Mouse (Mus musculus) liver, embryonic 12.5 days (tissue): Measurements from ENCODE around the gene Arid3b. TPM values are rescaled to one million over a fixed set of nuclear protein-coding genes. Genes with fewer than 3 reads are reported as not detected.
A peak's percentile ranks its signal among the peaks of the same experiment; 100 is the strongest.

Source experiments
- ATAC-seq: fragments of 200-750 bp; cut with Nextera tagmentation; 2 replicates; pipeline ENCODE4 v1.8.0; 2017; ENCODE audit warnings: moderate number of reproducible peaks, mild to moderate bottlenecking, moderate library complexity
- H3K27ac ChIP-seq: fragments of 300-500 bp; sonication (generic); 2 replicates; pipeline ENCODE4 v1.5.1; 2016; ENCODE audit warnings: mild to moderate bottlenecking
- H3K27me3 ChIP-seq: fragments of 300-500 bp; sonication (generic); replicated peaks from 2 replicates; pipeline ENCODE4 v1.6.1; 2016; ENCODE audit warnings: mild to moderate bottlenecking, moderate library complexity
- H3K36me3 ChIP-seq: fragments of 300-500 bp; sonication (generic); 2 replicates; pipeline ENCODE4 v1.6.1; 2016; ENCODE audit warnings: mild to moderate bottlenecking, moderate library complexity
- H3K4me1 ChIP-seq: fragments of 300-500 bp; sonication (generic); 2 replicates; pipeline ENCODE4 v1.6.1; 2016
- H3K4me2 ChIP-seq: fragments of 300-500 bp; sonication (generic); 2 replicates; pipeline ENCODE4 v1.6.1; 2016; ENCODE audit warnings: mild to moderate bottlenecking, moderate library complexity
- H3K4me3 ChIP-seq: fragments of 300-500 bp; sonication (generic); 2 replicates; pipeline ENCODE4 v1.5.1; 2016; ENCODE audit warnings: mild to moderate bottlenecking, moderate library complexity
- H3K9ac ChIP-seq: fragments of 300-500 bp; sonication (generic); 2 replicates; pipeline ENCODE4 v1.6.1; 2016; ENCODE audit warnings: mild to moderate bottlenecking, moderate library complexity
- H3K9me3 ChIP-seq: fragments of 300-500 bp; sonication (generic); replicated peaks from 2 replicates; pipeline ENCODE4 v1.6.1; 2016; ENCODE audit warnings: mild to moderate bottlenecking, moderate library complexity
- WGBS: fragments of 180-500 bp; shearing (Covaris S2); methylation state at CpG from one replicate; pipeline ENCODE4 v1.1.7; 2016; ENCODE audit not compliant: insufficient replicate concordance; 5-methylcytosine and 5-hydroxymethylcytosine counted together
- polyA plus RNA-seq: library from polyadenylated mRNA; unstranded; fragments of >200 nt; fragmentation: Nextera tagmentation; extraction: Ambion mirVana; gene quantifications from 2 replicates; pipeline ENCODE4 v1.2.1, GENCODE M21; 2016

Arid3b gene
- polyA plus RNA-seq, 1 experiment from 2014 or later, result 15.6 TPM

- Histone ChIP-seq H3K27ac (peak overlapping the region; percentile 67; the same call in 1 of the 2 replicates), H3K9ac (no peak overlapping the region), H3K36me3 (peaks cover 26% of the 10 kb centered on the region), H3K4me3 (no peak overlapping the region), H3K4me2 (no peak overlapping the region), H3K4me1 (peaks cover 93% of the 10 kb centered on the region), H3K27me3 (no peaks in the 10 kb centered on the region), H3K9me3 (no peaks in the 10 kb centered on the region)
- 38% methylated on average over 4 of the region's 4 CpGs for WGBS
- ATAC-seq, result no peak
Measured at GRCm38 (mm10) chr9:57803839-57804238, 32.8 kb downstream of the Arid3b start.

- WGBS, result 8% methylated on average over 3 of the region's 3 CpGs
- peaks cover 89% of the 10 kb centered on the region for H3K4me1 ChIP-seq
- H3K4me2 ChIP-seq, result no peak overlapping the region
- peak overlapping the region; percentile 67 for H3K27ac ChIP-seq
- no peaks in the 10 kb centered on the region for H3K9me3 ChIP-seq
- no peak overlapping the region; the same call in 1 of the 2 replicates for H3K9ac ChIP-seq
- H3K27me3 ChIP-seq, result no peaks in the 10 kb centered on the region
- no peak for ATAC-seq
- peaks cover 26% of the 10 kb centered on the region for H3K36me3 ChIP-seq
- no peak overlapping the region for H3K4me3 ChIP-seq
Measured at GRCm38 (mm10) chr9:57803047-57803446, 33.5 kb downstream of the Arid3b start.

- Histone ChIP-seq H3K4me3 (no peak overlapping the region), H3K27ac (peak overlapping the region; percentile 66), H3K27me3 (no peaks in the 10 kb centered on the region), H3K36me3 (peaks cover 46% of the 10 kb centered on the region), H3K4me2 (peak overlapping the region; percentile 43), H3K9ac (peak overlapping the region; percentile 24; the same call in 1 of the 2 replicates), H3K4me1 (peaks cover 64% of the 10 kb centered on the region), H3K9me3 (no peaks in the 10 kb centered on the region)
- ATAC-seq, result peak; percentile 83
- 53% methylated on average over 9 of the region's 9 CpGs for WGBS
Measured at GRCm38 (mm10) chr9:57800325-57800975, 36.1 kb downstream of the Arid3b start.

- Histone ChIP-seq H3K9me3 (no peaks in the 10 kb centered on the region), H3K9ac (no peak overlapping the region), H3K4me2 (no peak overlapping the region), H3K36me3 (peaks cover 61% of the 10 kb centered on the region), H3K27me3 (no peaks in the 10 kb centered on the region), H3K4me1 (peaks cover 50% of the 10 kb centered on the region), H3K27ac (no peak overlapping the region), H3K4me3 (no peak overlapping the region)
- 49% methylated on average over 10 of the region's 10 CpGs for WGBS
- ATAC-seq, result no peak
Measured at GRCm38 (mm10) chr9:57798725-57799253, 37.8 kb downstream of the Arid3b start.

- Histone ChIP-seq H3K9ac (no peak overlapping the region), H3K4me2 (no peak overlapping the region), H3K9me3 (no peaks in the 10 kb centered on the region), H3K4me3 (no peak overlapping the region), H3K27ac (no peak overlapping the region), H3K4me1 (peaks cover 36% of the 10 kb centered on the region), H3K36me3 (peaks cover 75% of the 10 kb centered on the region), H3K27me3 (no peaks in the 10 kb centered on the region)
- no peak for ATAC-seq
- 81% methylated on average over 8 of the region's 8 CpGs for WGBS
Measured at GRCm38 (mm10) chr9:57797456-57797855, 39.1 kb downstream of the Arid3b start.

- no peak overlapping the region for H3K4me3 ChIP-seq
- no peaks in the 10 kb centered on the region for H3K27me3 ChIP-seq
- H3K4me1 ChIP-seq, result no peaks in the 10 kb centered on the region
- H3K9ac ChIP-seq, result no peak overlapping the region
- H3K36me3 ChIP-seq, result peaks cover 54% of the 10 kb centered on the region
- H3K9me3 ChIP-seq, result 0 out of 2 replicates have a peak, but pooled peaks cover 4% of the 10 kb centered on the region
- no peak overlapping the region for H3K27ac ChIP-seq
- WGBS, result 37% methylated on average over 3 of the region's 3 CpGs
- ATAC-seq, result 0 out of 2 replicates have a peak, but pooled peaks have one; percentile 10
- H3K4me2 ChIP-seq, result no peak overlapping the region
Measured at GRCm38 (mm10) chr9:57789733-57790132, 46.9 kb downstream of the Arid3b start.

- Histone ChIP-seq H3K36me3 (no peaks in the 10 kb centered on the region), H3K4me1 (peaks cover 4% of the 10 kb centered on the region; the same call in 1 of the 2 replicates), H3K27me3 (no peaks in the 10 kb centered on the region), H3K4me3 (no peak overlapping the region), H3K9ac (no peak overlapping the region), H3K4me2 (no peak overlapping the region), H3K27ac (no peak overlapping the region), H3K9me3 (0 out of 2 replicates have a peak, but pooled peaks cover 4% of the 10 kb centered on the region)
- WGBS, result 80% methylated on average over 3 of the region's 3 CpGs
- no peak for ATAC-seq
Measured at GRCm38 (mm10) chr9:57782656-57783055, 53.9 kb downstream of the Arid3b start.

- H3K36me3 ChIP-seq, result no peaks in the 10 kb centered on the region
- ATAC-seq, result no peak
- WGBS, result 60% methylated on average over 4 of the region's 4 CpGs
- H3K9me3 ChIP-seq, result no peaks in the 10 kb centered on the region
- H3K4me1 ChIP-seq, result peaks cover 60% of the 10 kb centered on the region
- no peak overlapping the region for H3K27ac ChIP-seq
- no peaks in the 10 kb centered on the region; the same call in 1 of the 2 replicates for H3K27me3 ChIP-seq
- H3K4me2 ChIP-seq, result no peak overlapping the region
- no peak overlapping the region for H3K9ac ChIP-seq
- H3K4me3 ChIP-seq, result no peak overlapping the region
Measured at GRCm38 (mm10) chr9:57775736-57776135, 60.9 kb downstream of the Arid3b start.

- 55% methylated on average over 5 of the region's 5 CpGs for WGBS
- peaks cover 65% of the 10 kb centered on the region for H3K4me1 ChIP-seq
- ATAC-seq, result no peak
- no peak overlapping the region for H3K4me3 ChIP-seq
- H3K4me2 ChIP-seq, result no peak overlapping the region
- no peaks in the 10 kb centered on the region; the same call in 1 of the 2 replicates for H3K27me3 ChIP-seq
- H3K9ac ChIP-seq, result no peak overlapping the region
- H3K36me3 ChIP-seq, result no peaks in the 10 kb centered on the region
- no peaks in the 10 kb centered on the region for H3K9me3 ChIP-seq
- no peak overlapping the region for H3K27ac ChIP-seq
Measured at GRCm38 (mm10) chr9:57775026-57775425, 61.6 kb downstream of the Arid3b start.

- no peaks in the 10 kb centered on the region for H3K36me3 ChIP-seq
- peaks cover 72% of the 10 kb centered on the region for H3K4me1 ChIP-seq
- H3K27me3 ChIP-seq, result no peaks in the 10 kb centered on the region; the same call in 1 of the 2 replicates
- H3K27ac ChIP-seq, result peak overlapping the region; percentile 100
- no peaks in the 10 kb centered on the region for H3K9me3 ChIP-seq
- H3K9ac ChIP-seq, result peak overlapping the region; percentile 57
- ATAC-seq, result no peak
- no peak overlapping the region for H3K4me3 ChIP-seq
- 0% methylated on average over 1 of the region's 1 CpGs for WGBS
- peak overlapping the region; percentile 11 for H3K4me2 ChIP-seq
Measured at GRCm38 (mm10) chr9:57774168-57774567, 62.4 kb downstream of the Arid3b start.

GRCm38 (mm10) chr9:57773754-57774153, 62.8 kb downstream of the Arid3b start:
- Histone ChIP-seq H3K27ac (peak overlapping the region; percentile 100), H3K4me2 (peak overlapping the region; percentile 11), H3K4me1 (peaks cover 76% of the 10 kb centered on the region), H3K9ac (peak overlapping the region; percentile 57), H3K9me3 (no peaks in the 10 kb centered on the region), H3K4me3 (no peak overlapping the region), H3K27me3 (no peaks in the 10 kb centered on the region; the same call in 1 of the 2 replicates), H3K36me3 (no peaks in the 10 kb centered on the region)
- 44% methylated on average over 3 of the region's 3 CpGs for WGBS
- 0 out of 2 replicates have a peak, but pooled peaks have one; percentile 8 for ATAC-seq

GRCm38 (mm10) chr9:57770836-57771235, 65.8 kb downstream of the Arid3b start:
- no peaks in the 10 kb centered on the region for H3K9me3 ChIP-seq
- H3K36me3 ChIP-seq, result no peaks in the 10 kb centered on the region
- H3K4me3 ChIP-seq, result peak overlapping the region; percentile 32
- H3K9ac ChIP-seq, result peak overlapping the region; percentile 73
- peak overlapping the region; percentile 100 for H3K27ac ChIP-seq
- peaks cover 93% of the 10 kb centered on the region for H3K4me1 ChIP-seq
- peak; percentile 80 for ATAC-seq
- WGBS, result 45% methylated on average over 2 of the region's 2 CpGs
- H3K27me3 ChIP-seq, result peaks cover 13% of the 10 kb centered on the region
- peak overlapping the region; percentile 70 for H3K4me2 ChIP-seq
